Mouse (Mus musculus): Measurements from ENCODE around the gene Gm4340. TPM values are rescaled to one million over a fixed set of nuclear protein-coding genes. Genes with fewer than 3 reads are reported as not detected.
"Not testable (repeated sequence)": the region's sequence is repeated elsewhere in the genome, so short reads cannot be mapped to it uniquely, and the experiment has no call there.

The Gm4340 gene
- total RNA-seq (2022) = not detected

GRCm38 (mm10) chr10:104193742-104194141 lies at the start of gene Gm4340:
TSS of gene Gm4340 (plus strand) at chr10:104194042.
- not testable (repeated sequence) for DNase-seq

GRCm38 (mm10) chr10:104151197-104151596 lies 42.6 kb upstream of the Gm4340 start, which contains the start of gene Gm6763:
TSS of gene Gm6763 (plus strand) at chr10:104151497.
- DNase-seq = not testable (repeated sequence)

- DNase-seq = not testable (repeated sequence)
These were observed 34.1 kb upstream of the Gm4340 start, which contains the start of gene Gm8764 for GRCm38 (mm10) chr10:104159706-104160105. TSS of gene Gm8764 (plus strand) at chr10:104160006.

GRCm38 (mm10) chr10:104168215-104168614 lies 25.6 kb upstream of the Gm4340 start, which contains the start of gene Gm21304:
TSS of gene Gm21304 (plus strand) at chr10:104168515.
- not testable (repeated sequence) for DNase-seq

- DNase-seq = not testable (repeated sequence)
These were observed 17.1 kb upstream of the Gm4340 start, which contains the start of gene Gm21312 for GRCm38 (mm10) chr10:104176724-104177123. TSS of gene Gm21312 (plus strand) at chr10:104177024.

- not testable (repeated sequence) for DNase-seq
These were observed 8.6 kb upstream of the Gm4340 start, which contains the start of gene Gm20765 for GRCm38 (mm10) chr10:104185233-104185632. TSS of gene Gm20765 (plus strand) at chr10:104185533.

GRCm38 (mm10) chr10:104209655-104210054 lies 15.8 kb downstream of the Gm4340 start:
- no peak for DNase-seq

GRCm38 (mm10) chr10:104210268-104210990 lies 16.6 kb downstream of the Gm4340 start:
- DNase-seq = no peak

- no peak for DNase-seq
These were observed 20.7 kb downstream of the Gm4340 start for GRCm38 (mm10) chr10:104214527-104214926.

- DNase-seq = no peak
These were observed 26.6 kb downstream of the Gm4340 start for GRCm38 (mm10) chr10:104220303-104221021.

Other genes with a start within 250 kb of the Gm4340 start
- not detected for gene Gm21293, start 51.1 kb upstream of the Gm4340 start, total RNA-seq (2022)
- gene Gm6763, start 42.5 kb upstream of the Gm4340 start, total RNA-seq (2022) = not detected
- not detected for gene Gm8764, start 34.0 kb upstream of the Gm4340 start, total RNA-seq (2022)
- not detected for gene Gm21304, start 25.5 kb upstream of the Gm4340 start, total RNA-seq (2022)
- not detected for gene Gm21312, start 17.0 kb upstream of the Gm4340 start, total RNA-seq (2022)
- gene Gm20765, start 8.5 kb upstream of the Gm4340 start, total RNA-seq (2022) = not detected

Measured in adrenal gland, adult 8-10 months (tissue).